Mouse (Mus musculus) MEL-GATA-1-ER (cell line): ENCODE results near the gene Npdc1.
A peak's percentile ranks its signal among the peaks of the same experiment; 100 is the strongest.

ENCODE experiments used
- DNase-seq: peaks from one replicate; pipeline ENCODE4 v3.0.0-alpha.2; 2012; ENCODE audit warnings: low read depth; ENCODE audit errors: extremely low read depth

The Npdc1 gene

GRCm38 (mm10) chr2:25399051-25399450 lies at the start of gene Npdc1:
TSS of gene Npdc1 (plus strand) at chr2:25399351.
- no peak for DNase-seq

- no peak for DNase-seq
These were observed 49.7 kb upstream of the Npdc1 start for GRCm38 (mm10) chr2:25349499-25349898.

- DNase-seq = no peak
These were observed 48.5 kb upstream of the Npdc1 start for GRCm38 (mm10) chr2:25350701-25351100.

GRCm38 (mm10) chr2:25354211-25354610 lies 44.9 kb upstream of the Npdc1 start:
- DNase-seq = no peak

GRCm38 (mm10) chr2:25355419-25356066 lies 43.6 kb upstream of the Npdc1 start:
- no peak for DNase-seq

- DNase-seq = peak; percentile 79
These were observed 42.7 kb upstream of the Npdc1 start, which contains the start of gene Dpp7 for GRCm38 (mm10) chr2:25356208-25357079. TSS of gene Dpp7 (minus strand) at chr2:25356359.

- DNase-seq = no peak
These were observed 39.3 kb upstream of the Npdc1 start for GRCm38 (mm10) chr2:25359848-25360247.

GRCm38 (mm10) chr2:25363478-25364178 lies 35.5 kb upstream of the Npdc1 start:
- DNase-seq = no peak

- no peak for DNase-seq
These were observed 34.8 kb upstream of the Npdc1 start for GRCm38 (mm10) chr2:25364313-25364712.

- no peak for DNase-seq
These were observed 34.4 kb upstream of the Npdc1 start for GRCm38 (mm10) chr2:25364761-25365090.

- no peak for DNase-seq
These were observed 33.9 kb upstream of the Npdc1 start, which contains the start of gene Uap1l1 for GRCm38 (mm10) chr2:25365091-25365761. TSS of gene Uap1l1 (minus strand) at chr2:25365682.

GRCm38 (mm10) chr2:25369996-25370395 lies 29.2 kb upstream of the Npdc1 start:
- DNase-seq = no peak

- peak; percentile 89 for DNase-seq
These were observed 27.1 kb upstream of the Npdc1 start, which contains the start of gene Sapcd2 for GRCm38 (mm10) chr2:25371764-25372643. TSS of gene Sapcd2 (plus strand) at chr2:25372321.

- DNase-seq = no peak
These were observed 26.3 kb upstream of the Npdc1 start for GRCm38 (mm10) chr2:25372644-25373391.

GRCm38 (mm10) chr2:25373431-25373830 lies 25.7 kb upstream of the Npdc1 start:
- DNase-seq = no peak

GRCm38 (mm10) chr2:25376589-25376988 lies 22.6 kb upstream of the Npdc1 start:
- DNase-seq = no peak

- DNase-seq = no peak
These were observed 14.7 kb upstream of the Npdc1 start for GRCm38 (mm10) chr2:25384492-25384891.

- DNase-seq = no peak
These were observed 7.9 kb upstream of the Npdc1 start for GRCm38 (mm10) chr2:25391266-25391665.
